Mouse (Mus musculus) small intestine, adult 2 months (tissue): Measurements from ENCODE around the gene Bscl2.

Experiments used
- CTCF ChIP-seq: fragments of 200-500 bp; IDR thresholded peaks from 2 replicates; pipeline ENCODE4 v1.5.1; 2012; ENCODE audit warnings: low read depth, mild to moderate bottlenecking, control low read depth, inconsistent platforms, low read length, moderate library complexity, mixed read lengths; ENCODE audit not compliant: insufficient replicate concordance, insufficient read length; ENCODE audit errors: extremely low read depth
- POLR2A ChIP-seq: fragments of 200-500 bp; IDR thresholded peaks from 2 replicates; pipeline ENCODE4 v1.6.1; 2012; ENCODE audit warnings: low read depth, mild to moderate bottlenecking, control low read depth, inconsistent platforms, low read length, moderate library complexity

GRCm38 (mm10) chr19:8803204-8803780, 34.0 kb upstream of the Bscl2 start:
- no peak for TF ChIP-seq CTCF
- no peak for TF ChIP-seq POLR2A
